Mouse (Mus musculus) kidney, adult 2 months (tissue): ENCODE measurements at regions not wholly inside any gene's neighbourhood (a gene's known extent, or its start where the extent isn't known, plus 50 kb on each side); places are given as distances from the start of the nearest gene placed in this dataset.
A peak's percentile ranks its signal among the peaks of the same experiment; 100 is the strongest.

ENCODE experiments used
- DNase-seq: peaks from one replicate; pipeline ENCODE4 v3.0.0; 2021
- H3K27ac ChIP-seq: fragments of 200-500 bp; 2 replicates; pipeline ENCODE4 v1.5.1; 2012; ENCODE audit warnings: low read depth, low read length, control low read depth, inconsistent platforms; ENCODE audit not compliant: insufficient read depth
- H3K27me3 ChIP-seq: fragments of 200-500 bp; replicated peaks from 2 replicates; pipeline ENCODE4 v1.6.1; 2012; ENCODE audit warnings: mild to moderate bottlenecking, moderate library complexity, low read length, inconsistent platforms; ENCODE audit not compliant: control insufficient read depth, insufficient read depth
- H3K36me3 ChIP-seq: fragments of 200-500 bp; 2 replicates; pipeline ENCODE4 v1.6.1; 2012; ENCODE audit warnings: mild to moderate bottlenecking, moderate library complexity, low read length, inconsistent platforms; ENCODE audit not compliant: control insufficient read depth, insufficient read depth
- H3K4me1 ChIP-seq: fragments of 200-500 bp; 2 replicates; pipeline ENCODE4 v1.6.1; 2011; ENCODE audit warnings: low read length; ENCODE audit not compliant: control insufficient read depth, insufficient read depth
- H3K4me3 ChIP-seq: fragments of 200-500 bp; 2 replicates; pipeline ENCODE4 v1.5.1; 2011; ENCODE audit warnings: mild to moderate bottlenecking, low read depth, low read length, control low read depth; ENCODE audit not compliant: insufficient read depth
- CTCF ChIP-seq: fragments of 200-500 bp; conservative IDR thresholded peaks from 2 replicates; pipeline ENCODE4 v1.5.1; 2011; ENCODE audit warnings: low read depth, mild to moderate bottlenecking, control low read depth, low read length, moderate library complexity, mixed read lengths; ENCODE audit not compliant: insufficient read depth, insufficient read length
- POLR2A ChIP-seq: fragments of 200-500 bp; IDR thresholded peaks from one replicate; pipeline ENCODE4 v1.6.1; 2011; ENCODE audit warnings: low read depth, low read length, control low read depth
- WGBS: fragments of 180-500 bp; shearing (Covaris S2); methylation state at CpG from one replicate; pipeline ENCODE4 v1.1.7; 2018; 5-methylcytosine and 5-hydroxymethylcytosine counted together

GRCm38 (mm10) chr13:16769409-16769808, 757.8 kb downstream of the Inhba start:
- 62% methylated on average over 2 of the region's 2 CpGs for WGBS
- TF ChIP-seq POLR2A (no peak), CTCF (no peak)
- no peaks in the 10 kb centered on the region for H3K27me3 ChIP-seq
- H3K36me3 ChIP-seq, result no peaks in the 10 kb centered on the region
- H3K27ac ChIP-seq, result no peak overlapping the region
- no peak overlapping the region for H3K4me3 ChIP-seq
- no peaks in the 10 kb centered on the region for H3K4me1 ChIP-seq
- DNase-seq, result no peak

DNA sequence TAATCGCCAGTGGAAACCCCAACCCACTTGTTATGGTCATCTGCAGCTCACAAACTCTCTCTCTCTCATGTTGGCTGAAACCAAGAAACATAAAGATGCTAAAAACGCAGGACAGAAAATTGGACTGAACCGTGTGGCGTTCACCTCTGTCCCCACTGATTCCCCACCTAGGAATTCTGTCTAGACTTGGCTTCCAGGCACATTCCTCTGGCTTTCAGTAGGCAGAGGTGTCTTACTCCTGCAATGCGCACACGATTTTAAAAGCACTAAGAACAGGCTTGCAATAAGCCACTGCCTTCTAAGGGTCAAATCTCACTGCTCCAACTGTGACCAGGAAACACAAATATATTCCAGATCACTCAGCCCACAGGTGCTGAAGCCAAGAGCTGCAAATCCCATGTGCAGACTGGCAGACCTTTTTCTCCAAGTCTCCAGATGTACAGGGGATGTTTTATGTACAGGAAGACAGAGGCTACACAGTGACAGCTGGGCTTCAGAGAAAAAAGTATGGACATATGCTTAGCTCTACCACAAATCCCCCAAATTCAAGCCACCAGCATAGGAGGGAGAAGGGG, 758.3 kb downstream of the Inhba start:
- TF ChIP-seq POLR2A (no peak), CTCF (no peak)
- no peaks in the 10 kb centered on the region for H3K4me1 ChIP-seq
- no peak overlapping the region for H3K4me3 ChIP-seq

DNA sequence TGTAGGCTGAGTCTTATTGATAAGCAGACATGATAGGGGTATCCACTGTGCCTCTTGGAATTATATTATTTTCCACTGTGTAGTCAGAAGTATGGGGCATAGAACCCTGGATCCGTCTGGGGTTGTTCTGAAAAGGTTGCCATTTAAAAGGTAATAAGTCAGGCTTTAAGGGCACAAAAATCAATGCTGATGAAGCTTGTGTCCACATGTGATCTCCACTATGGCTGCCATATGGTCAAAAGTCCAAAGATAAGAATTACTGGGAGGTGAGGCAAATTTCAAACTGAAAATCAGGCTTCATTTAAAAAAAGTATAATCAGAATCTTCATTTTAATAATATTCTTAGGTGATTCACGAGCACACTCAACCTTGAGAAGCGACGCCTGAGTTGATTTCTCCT, 760.2 kb downstream of the Inhba start:
- H3K27ac ChIP-seq, result no peak overlapping the region
- 88% methylated on average over 4 of the region's 4 CpGs for WGBS
- H3K36me3 ChIP-seq, result no peaks in the 10 kb centered on the region
- H3K4me1 ChIP-seq, result no peaks in the 10 kb centered on the region
- H3K4me3 ChIP-seq, result no peak overlapping the region
- no peaks in the 10 kb centered on the region for H3K27me3 ChIP-seq
- DNase-seq, result no peak
- TF ChIP-seq POLR2A (no peak), CTCF (no peak)

More for the DNA sequence above, 758.3 kb downstream of the Inhba start:
- no peak for DNase-seq
- 64% methylated on average over 6 of the region's 6 CpGs for whole genome bisulfite sequencing
- Histone ChIP-seq H3K27ac (no peak overlapping the region), H3K36me3 (no peaks in the 10 kb centered on the region), H3K27me3 (no peaks in the 10 kb centered on the region)

DNA sequence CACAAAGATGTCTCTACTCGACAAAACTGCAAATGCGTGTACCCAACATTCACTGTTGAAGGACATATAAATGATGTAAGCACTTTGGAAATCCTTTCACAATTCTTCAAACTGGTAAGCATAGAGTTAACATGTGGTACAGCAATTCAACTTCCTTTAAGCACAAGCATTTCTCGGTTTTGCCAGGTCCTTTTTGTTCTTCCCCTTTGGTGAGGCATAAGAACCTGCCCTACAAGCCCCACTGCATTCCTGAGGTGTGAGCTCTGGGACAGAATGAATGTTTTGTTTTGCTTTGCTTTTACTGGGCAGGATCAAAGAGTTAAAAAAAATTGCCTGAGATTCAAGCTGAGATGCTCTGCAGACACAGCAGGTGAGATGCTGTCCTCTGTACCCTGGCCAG, 793.9 kb downstream of the Inhba start:
- TF ChIP-seq POLR2A (no peak), CTCF (no peak)
- Histone ChIP-seq H3K27me3 (no peaks in the 10 kb centered on the region), H3K4me1 (no peaks in the 10 kb centered on the region), H3K27ac (no peak overlapping the region), H3K36me3 (no peaks in the 10 kb centered on the region), H3K4me3 (no peak overlapping the region)
- peak; percentile 4 for DNase-seq
- 56% methylated on average over 3 of the region's 3 CpGs for WGBS
